Mouse (Mus musculus) effector memory CD4-positive, alpha-beta T cell, adult 7 months (primary cell): ENCODE results near the gene Urm1. TPM values are rescaled to one million over a fixed set of nuclear protein-coding genes. Genes with fewer than 3 reads are reported as not detected.

Experiments used
- polyA plus RNA-seq: library from polyadenylated mRNA; unstranded; fragments of 100-300 nt; shearing (Covaris generic); gene quantifications from one replicate; pipeline ENCODE4 v1.2.1, GENCODE M21; 2017

Urm1 gene
- polyA plus RNA-seq: 19.6 TPM

GRCm38 (mm10) chr2:29820025-29820817 lies at the start of gene Urm1:
TSS of gene Urm1 (plus strand) at chr2:29820075.

GRCm38 (mm10) chr2:29787104-29787917 lies 32.6 kb upstream of the Urm1 start, which contains the start of gene Coq4:
TSS of gene Coq4 (plus strand) at chr2:29787493.

GRCm38 (mm10) chr2:29787937-29788681 lies 31.8 kb upstream of the Urm1 start, which contains the start of gene Trub2:
TSS of gene Trub2 (minus strand) at chr2:29788502.

GRCm38 (mm10) chr2:29802075-29802826 lies 17.6 kb upstream of the Urm1 start, which contains the start of gene Slc27a4:
TSS of gene Slc27a4 (plus strand) at chr2:29802634.

GRCm38 (mm10) chr2:29868949-29869645 lies 49.2 kb downstream of the Urm1 start, which contains the start of gene Cercam:
TSS of gene Cercam (plus strand) at chr2:29869164.

GRCm38 (mm10) chr2:29889066-29889944 lies 69.4 kb downstream of the Urm1 start, which contains the start of gene Odf2:
TSS of gene Odf2 (plus strand) at chr2:29889221.

Other genes with a start within 250 kb of the Urm1 start
- 37.9 TPM for gene Rapgef1, start 200.4 kb upstream of the Urm1 start, polyA plus RNA-seq
- not detected for gene Gm13420, start 68.4 kb upstream of the Urm1 start, polyA plus RNA-seq
- not detected for gene Gm13547, start 60.8 kb upstream of the Urm1 start, polyA plus RNA-seq
- 6.1 TPM for gene Coq4, start 32.6 kb upstream of the Urm1 start, polyA plus RNA-seq
- 19.3 TPM for gene Trub2, start 31.6 kb upstream of the Urm1 start, polyA plus RNA-seq
- gene Slc27a4, start 17.4 kb upstream of the Urm1 start, polyA plus RNA-seq: 3.4 TPM
- 2.4 TPM for gene Cercam, start 49.1 kb downstream of the Urm1 start, polyA plus RNA-seq
- 63.6 TPM for gene Odf2, start 69.1 kb downstream of the Urm1 start, polyA plus RNA-seq
- 53.7 TPM for gene Gle1, start 115.4 kb downstream of the Urm1 start, polyA plus RNA-seq
- gene Sptan1, start 145.5 kb downstream of the Urm1 start, polyA plus RNA-seq: 87.7 TPM
- gene Wdr34, start 228.8 kb downstream of the Urm1 start, polyA plus RNA-seq: 2.3 TPM
- gene Set, start 237.3 kb downstream of the Urm1 start, polyA plus RNA-seq: 287 TPM